Mouse (Mus musculus) frontal cortex, postnatal 25 days (tissue): ENCODE measurements around the gene Ptgs1.

Source experiments
- DNase-seq, 2 experiments: peaks; one replicate each; pipeline ENCODE4 v3.0.0; 2022; ENCODE audit warnings: low spot score in 2 of 2

The Ptgs1 gene

GRCm38 (mm10) chr2:36247964-36248363 lies 17.7 kb downstream of the Ptgs1 start:
- no peak for DNase-seq

- DNase-seq: no peak
Measured at GRCm38 (mm10) chr2:36251156-36251555, 20.9 kb downstream of the Ptgs1 start.

- no peak for DNase-seq
Measured at GRCm38 (mm10) chr2:36252505-36252904, 22.3 kb downstream of the Ptgs1 start.

GRCm38 (mm10) chr2:36254445-36254844 lies 24.2 kb downstream of the Ptgs1 start:
- DNase-seq: no peak

GRCm38 (mm10) chr2:36256931-36257330 lies 26.7 kb downstream of the Ptgs1 start:
- DNase-seq: no peak

- DNase-seq: no peak
Measured at GRCm38 (mm10) chr2:36259382-36259781, 29.2 kb downstream of the Ptgs1 start.

DNA sequence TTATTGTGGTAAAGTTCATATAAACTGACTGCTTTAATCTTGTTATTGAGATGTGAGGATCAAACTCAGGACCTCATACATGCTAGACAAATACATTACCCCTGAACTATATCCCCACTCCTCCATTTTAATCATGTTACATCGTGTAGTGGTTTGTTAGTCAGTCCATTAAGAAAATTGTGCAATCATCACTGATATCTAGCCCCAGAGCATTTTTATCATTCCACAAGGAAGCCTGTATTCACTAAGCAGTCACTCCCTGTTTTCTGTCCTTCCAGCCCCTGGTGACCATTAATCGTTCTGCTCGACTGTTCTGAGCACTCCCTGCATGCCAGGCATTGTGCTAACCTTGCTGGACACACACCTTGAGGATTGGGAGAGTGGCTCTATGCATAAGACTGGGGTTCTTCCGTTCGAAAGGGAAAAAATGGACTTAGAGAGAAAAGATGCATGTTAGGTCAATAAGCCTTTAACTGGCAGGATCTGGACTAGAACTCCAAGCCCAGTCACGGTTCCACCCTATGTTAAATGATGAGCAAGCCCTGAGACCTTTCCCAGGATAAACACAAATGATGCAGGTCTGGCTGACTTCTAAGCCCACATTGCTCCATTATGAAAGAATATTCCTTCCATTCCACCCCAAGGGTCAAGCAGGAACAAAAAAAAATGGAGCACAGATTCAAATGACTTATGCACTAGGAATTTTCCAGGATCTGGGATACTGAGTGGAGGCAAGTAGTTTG lies 29.7 kb downstream of the Ptgs1 start:
- no peak for DNase-seq

GRCm38 (mm10) chr2:36262025-36262424 lies 31.8 kb downstream of the Ptgs1 start:
- DNase-seq: no peak

- DNase-seq: no peak
Measured at GRCm38 (mm10) chr2:36269458-36269857, 39.2 kb downstream of the Ptgs1 start.

DNA sequence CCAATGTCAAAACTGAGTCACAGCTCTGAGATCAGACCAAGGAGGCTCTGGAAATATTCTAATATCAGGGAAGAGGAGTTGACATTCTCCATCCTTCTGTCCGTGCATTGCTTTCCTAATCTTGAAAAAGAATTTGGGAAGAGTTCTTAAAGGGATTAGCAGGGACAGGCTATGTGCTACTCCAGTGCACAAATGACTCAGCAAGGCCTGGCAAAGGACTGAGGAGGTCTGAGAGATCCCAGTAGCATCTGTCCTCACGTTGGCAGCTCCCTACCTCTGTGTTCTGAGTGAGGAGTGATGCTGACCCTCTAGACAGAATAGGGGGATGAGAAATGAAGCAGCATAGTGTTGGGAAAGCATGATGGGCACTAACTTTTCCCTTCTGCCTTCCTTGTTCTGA lies 40.0 kb downstream of the Ptgs1 start:
- DNase-seq: no peak

DNA sequence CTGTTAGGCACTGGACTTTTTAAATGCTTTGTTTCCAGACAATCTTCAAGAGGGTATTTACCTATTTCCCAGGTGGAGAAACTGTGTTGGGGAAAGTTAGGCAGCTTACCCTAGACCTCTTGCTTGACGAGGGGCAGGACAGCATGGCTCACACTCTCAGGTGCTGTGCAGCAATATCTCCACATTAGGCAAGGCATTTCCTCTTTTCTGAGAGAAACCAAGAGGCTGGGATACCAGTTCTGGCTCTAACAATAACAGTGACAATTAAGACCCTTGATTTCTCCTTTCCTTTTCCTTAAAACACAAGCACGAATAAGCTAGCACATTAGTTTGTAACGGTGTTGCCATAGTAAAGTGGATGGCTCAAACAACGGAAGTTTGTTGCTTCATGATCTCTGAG lies 40.9 kb downstream of the Ptgs1 start:
- no peak for DNase-seq

- no peak for DNase-seq
Measured at GRCm38 (mm10) chr2:36272288-36272950, 42.2 kb downstream of the Ptgs1 start.

- DNase-seq: peak; percentile 14 to 51
Measured at GRCm38 (mm10) chr2:36276454-36276853, 46.2 kb downstream of the Ptgs1 start.

DNA sequence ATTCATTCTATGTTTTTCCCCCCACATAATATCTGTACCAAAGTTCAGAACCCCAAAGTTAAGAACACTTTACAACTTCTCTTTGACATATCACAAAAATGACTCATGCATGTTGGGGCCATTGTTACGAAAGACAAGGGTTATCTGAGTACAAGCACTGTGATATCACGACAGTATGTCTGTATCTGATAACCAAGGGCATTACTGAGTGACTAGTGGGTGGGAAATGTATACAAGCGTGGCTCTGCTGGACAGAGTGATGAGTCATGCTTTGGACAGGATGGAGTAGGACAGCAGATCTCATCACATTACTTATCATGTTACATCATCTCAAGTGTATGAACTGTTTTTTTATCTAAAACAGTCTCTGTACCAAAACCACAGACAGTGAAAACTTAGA lies 48.5 kb downstream of the Ptgs1 start:
- no peak for DNase-seq

- no peak for DNase-seq
Measured at GRCm38 (mm10) chr2:36281138-36281537, 50.9 kb downstream of the Ptgs1 start.

DNA sequence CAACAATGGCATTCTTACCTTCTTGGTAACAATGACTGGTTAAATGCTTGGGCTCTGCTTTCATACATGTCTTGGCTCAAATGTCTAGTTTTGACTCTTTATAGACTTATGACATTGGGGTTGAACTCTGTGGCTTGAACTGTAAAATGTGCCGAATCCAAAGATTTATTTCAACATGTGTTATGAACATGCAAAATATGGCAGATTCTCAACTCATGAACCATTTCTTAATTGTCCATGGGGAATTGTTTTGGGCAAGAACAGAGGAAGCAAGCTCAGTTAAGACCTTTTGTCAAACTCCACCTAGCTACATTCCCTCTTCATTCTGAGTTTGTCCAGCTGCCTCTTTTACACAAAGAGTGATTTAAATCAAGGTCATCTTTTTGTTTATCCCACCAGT lies 52.1 kb downstream of the Ptgs1 start:
- DNase-seq: no peak
